Mouse (Mus musculus): ENCODE data around the gene Trak1. TPM values are rescaled to one million over a fixed set of nuclear protein-coding genes. Genes with fewer than 3 reads are reported as not detected.
A peak's percentile ranks its signal among the peaks of the same experiment; 100 is the strongest.

The Trak1 gene
- polyA plus RNA-seq, 1 experiment from 2014 or later, result 60.0 TPM

DNA sequence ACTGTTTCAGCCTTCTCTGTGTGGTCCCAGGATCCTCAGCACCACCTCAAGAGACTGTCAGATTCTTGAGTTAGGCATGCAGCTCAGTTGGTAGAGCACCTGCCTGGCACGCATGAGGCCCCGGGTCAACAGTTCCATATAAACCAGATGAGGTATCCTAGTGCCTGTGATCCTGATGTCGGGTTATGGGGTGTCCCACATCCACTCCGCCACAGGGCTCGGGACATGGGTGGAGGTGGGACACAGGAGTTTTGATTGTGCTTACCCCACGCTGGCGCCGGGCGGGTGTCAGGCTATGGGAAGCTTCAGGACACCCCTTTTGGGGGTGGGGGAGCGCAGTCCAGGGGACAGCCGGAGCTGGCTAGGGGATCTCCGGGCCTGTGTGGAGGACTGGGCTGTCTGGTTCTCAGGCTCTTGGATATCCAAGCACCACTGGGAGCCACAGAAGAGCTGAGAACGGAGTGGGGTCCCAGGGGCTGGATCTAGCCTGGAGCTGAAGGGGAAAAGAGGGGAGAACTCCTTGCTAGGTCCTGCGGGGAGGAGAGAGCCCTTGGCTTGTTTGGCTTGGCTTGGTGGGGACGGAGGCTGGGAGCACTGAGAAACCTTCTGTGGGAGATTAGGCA lies 39.1 kb downstream of the Trak1 start:
- Histone ChIP-seq H3K4me2 (ENCODE audit: low read depth, low read length) (no peak overlapping the region), H3K4me1 (ENCODE audit: control insufficient read depth, insufficient read depth, low read length) (peaks cover 23% of the 10 kb centered on the region), H3K4me3 (ENCODE audit: low read depth, low read length) (no peak overlapping the region), H3K27me3 (ENCODE audit: control insufficient read depth, insufficient read depth, low read length) (no peaks in the 10 kb centered on the region), H3K27ac (ENCODE audit: low read depth, low read length) (no peak overlapping the region), H3K9ac (replicated peaks; ENCODE audit: low read depth, low read length) (no peak overlapping the region), H3K36me3 (ENCODE audit: control insufficient read depth, insufficient read depth, low read length) (no peaks in the 10 kb centered on the region), H3K9me3 (ENCODE audit: control insufficient read depth, low read length) (no peaks in the 10 kb centered on the region)
- WGBS, result 91% methylated on average over 15 of the region's 15 CpGs
- no peak for ATAC-seq (ENCODE audit: low read depth)

DNA sequence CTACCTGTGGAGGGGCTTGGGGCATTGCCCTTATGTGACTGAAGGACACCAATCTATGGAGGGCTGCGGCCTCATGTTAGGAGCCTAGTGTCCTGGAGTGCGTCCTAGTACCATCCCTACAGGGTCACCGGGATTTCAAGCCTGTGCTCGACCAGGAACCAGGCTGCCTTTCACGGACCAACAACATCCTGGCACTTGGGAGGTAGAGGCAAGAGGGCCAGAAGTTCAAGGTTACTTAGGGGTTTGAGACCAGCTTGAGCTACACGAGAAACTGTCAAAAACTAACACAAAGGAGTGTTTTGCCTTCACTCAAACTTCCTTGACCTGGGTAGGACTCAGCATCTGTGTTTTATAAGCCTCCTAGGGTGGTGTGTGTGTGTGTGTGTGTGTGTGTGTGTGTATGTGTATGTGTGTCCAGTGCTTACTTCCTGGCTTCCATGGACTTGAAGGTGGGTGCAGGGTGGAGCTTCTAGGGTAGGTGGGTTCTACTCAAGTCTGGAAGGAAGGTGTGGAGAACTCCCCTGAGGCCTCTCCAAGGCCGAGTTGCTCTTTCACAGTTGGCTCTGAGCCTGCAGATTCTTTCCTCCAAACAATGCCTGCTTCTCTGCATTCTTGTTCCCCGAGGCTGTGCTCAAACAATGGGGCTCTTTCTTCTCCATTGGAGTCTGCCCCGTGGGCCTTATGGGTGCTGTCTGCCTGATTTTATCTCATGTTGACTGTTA lies 40.1 kb downstream of the Trak1 start:
- no peak overlapping the region for H3K4me2 ChIP-seq (ENCODE audit: low read depth, low read length)
- H3K9me3 ChIP-seq (ENCODE audit: control insufficient read depth, low read length), result no peaks in the 10 kb centered on the region
- no peak overlapping the region for H3K9ac ChIP-seq (replicated peaks; ENCODE audit: low read depth, low read length)
- 55% methylated on average over 9 of the region's 9 CpGs for WGBS
- ATAC-seq (ENCODE audit: low read depth), result no peak
- H3K4me1 ChIP-seq (ENCODE audit: control insufficient read depth, insufficient read depth, low read length), result peaks cover 17% of the 10 kb centered on the region
- H3K4me3 ChIP-seq (ENCODE audit: low read depth, low read length), result no peak overlapping the region
- H3K27ac ChIP-seq (ENCODE audit: low read depth, low read length), result peak overlapping the region; percentile 28; the same call in 1 of the 2 replicates
- H3K27me3 ChIP-seq (ENCODE audit: control insufficient read depth, insufficient read depth, low read length), result no peaks in the 10 kb centered on the region
- no peaks in the 10 kb centered on the region for H3K36me3 ChIP-seq (ENCODE audit: control insufficient read depth, insufficient read depth, low read length)

DNA sequence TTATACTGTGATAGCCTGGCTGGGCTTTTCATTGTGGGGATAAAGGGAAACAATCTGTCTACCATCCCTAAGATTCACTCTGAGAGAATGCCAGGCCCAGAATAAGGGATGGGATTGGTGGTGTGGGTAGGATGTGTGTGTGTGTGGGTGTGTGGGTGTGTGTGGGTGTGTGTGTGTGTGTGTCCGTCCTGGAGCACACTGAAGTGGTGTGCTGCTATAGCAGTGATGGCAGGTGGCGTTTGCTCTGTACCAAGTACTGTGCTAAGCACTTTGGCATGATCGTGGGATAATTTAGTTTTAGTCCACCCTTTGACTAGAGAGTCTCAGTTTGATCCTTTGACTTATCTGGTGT lies 40.6 kb downstream of the Trak1 start:
- Histone ChIP-seq H3K4me3 (ENCODE audit: low read depth, low read length) (no peak overlapping the region), H3K27ac (ENCODE audit: low read depth, low read length) (peak overlapping the region; percentile 28; the same call in 1 of the 2 replicates), H3K4me2 (ENCODE audit: low read depth, low read length) (no peak overlapping the region), H3K9me3 (ENCODE audit: control insufficient read depth, low read length) (no peaks in the 10 kb centered on the region), H3K9ac (replicated peaks; ENCODE audit: low read depth, low read length) (no peak overlapping the region), H3K27me3 (ENCODE audit: control insufficient read depth, insufficient read depth, low read length) (no peaks in the 10 kb centered on the region), H3K36me3 (ENCODE audit: control insufficient read depth, insufficient read depth, low read length) (no peaks in the 10 kb centered on the region), H3K4me1 (ENCODE audit: control insufficient read depth, insufficient read depth, low read length) (peaks cover 17% of the 10 kb centered on the region)
- WGBS, result 68% methylated on average over 3 of the region's 3 CpGs
- no peak for ATAC-seq (ENCODE audit: low read depth)

DNA sequence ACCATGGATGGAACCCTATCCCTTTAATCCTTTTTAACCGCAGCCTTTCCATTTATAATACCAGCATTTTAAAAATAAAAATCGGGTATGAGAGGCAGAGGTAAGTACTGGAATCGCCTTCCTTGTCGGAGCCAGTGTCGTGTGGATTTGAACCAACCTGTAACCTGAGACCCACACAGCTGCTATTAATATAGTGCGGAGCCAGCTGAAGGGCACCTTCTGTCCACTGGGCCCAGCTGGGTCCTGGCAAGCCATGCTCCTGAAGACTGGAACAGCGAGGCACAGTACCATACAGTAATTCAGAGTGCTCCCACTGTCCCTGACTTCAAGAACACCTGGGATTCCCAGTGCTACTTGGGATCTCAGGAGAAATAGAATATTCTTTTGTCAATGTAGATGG lies 44.5 kb downstream of the Trak1 start:
- H3K36me3 ChIP-seq (ENCODE audit: control insufficient read depth, insufficient read depth, low read length), result no peaks in the 10 kb centered on the region
- H3K27me3 ChIP-seq (ENCODE audit: control insufficient read depth, insufficient read depth, low read length), result no peaks in the 10 kb centered on the region
- 84% methylated on average over 7 of the region's 7 CpGs for WGBS
- H3K9ac ChIP-seq (replicated peaks; ENCODE audit: low read depth, low read length), result no peak overlapping the region
- no peak overlapping the region for H3K4me2 ChIP-seq (ENCODE audit: low read depth, low read length)
- H3K27ac ChIP-seq (ENCODE audit: low read depth, low read length), result no peak overlapping the region
- H3K4me1 ChIP-seq (ENCODE audit: control insufficient read depth, insufficient read depth, low read length), result peaks cover 3% of the 10 kb centered on the region; the same call in 1 of the 2 replicates
- no peak for ATAC-seq (ENCODE audit: low read depth)
- no peaks in the 10 kb centered on the region for H3K9me3 ChIP-seq (ENCODE audit: control insufficient read depth, low read length)
- no peak overlapping the region for H3K4me3 ChIP-seq (ENCODE audit: low read depth, low read length)

DNA sequence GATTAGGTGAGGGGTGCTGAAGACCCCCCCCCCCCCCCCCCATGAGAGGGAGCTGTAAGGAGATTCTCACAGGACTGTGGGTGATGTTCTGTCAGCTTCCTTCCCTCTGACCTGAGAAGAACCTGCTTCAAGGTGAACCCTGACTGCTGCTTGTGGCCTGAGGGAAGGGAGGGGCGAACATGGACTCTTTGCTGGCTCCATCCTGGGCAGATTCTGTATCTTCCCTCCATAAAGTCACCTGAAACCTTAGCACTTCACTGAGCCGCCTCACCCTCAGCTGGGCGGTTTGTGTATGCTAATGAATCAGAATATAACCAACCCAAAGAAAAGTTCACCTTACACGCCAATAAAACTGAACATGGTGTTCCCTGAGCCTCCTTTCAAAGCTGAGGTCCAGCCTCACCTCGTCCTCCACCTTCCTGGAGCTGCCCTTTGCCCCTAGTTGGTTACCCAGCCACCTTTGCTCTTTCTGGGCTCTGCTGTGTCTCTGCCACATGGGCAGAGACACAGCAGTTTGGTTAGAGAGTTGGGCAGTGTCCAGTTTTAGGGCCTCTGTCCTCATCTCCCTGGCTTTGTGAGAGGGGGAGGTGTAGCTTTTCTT lies 45.3 kb downstream of the Trak1 start:
- H3K27me3 ChIP-seq (ENCODE audit: control insufficient read depth, insufficient read depth, low read length), result no peaks in the 10 kb centered on the region
- H3K9ac ChIP-seq (replicated peaks; ENCODE audit: low read depth, low read length), result no peak overlapping the region
- peaks cover 4% of the 10 kb centered on the region; the same call in 1 of the 2 replicates for H3K4me1 ChIP-seq (ENCODE audit: control insufficient read depth, insufficient read depth, low read length)
- no peak for ATAC-seq (ENCODE audit: low read depth)
- H3K9me3 ChIP-seq (ENCODE audit: control insufficient read depth, low read length), result no peaks in the 10 kb centered on the region
- H3K4me2 ChIP-seq (ENCODE audit: low read depth, low read length), result no peak overlapping the region
- no peak overlapping the region for H3K4me3 ChIP-seq (ENCODE audit: low read depth, low read length)
- H3K27ac ChIP-seq (ENCODE audit: low read depth, low read length), result no peak overlapping the region
- H3K36me3 ChIP-seq (ENCODE audit: control insufficient read depth, insufficient read depth, low read length), result no peaks in the 10 kb centered on the region
- WGBS, result 90% methylated on average over 5 of the region's 5 CpGs

DNA sequence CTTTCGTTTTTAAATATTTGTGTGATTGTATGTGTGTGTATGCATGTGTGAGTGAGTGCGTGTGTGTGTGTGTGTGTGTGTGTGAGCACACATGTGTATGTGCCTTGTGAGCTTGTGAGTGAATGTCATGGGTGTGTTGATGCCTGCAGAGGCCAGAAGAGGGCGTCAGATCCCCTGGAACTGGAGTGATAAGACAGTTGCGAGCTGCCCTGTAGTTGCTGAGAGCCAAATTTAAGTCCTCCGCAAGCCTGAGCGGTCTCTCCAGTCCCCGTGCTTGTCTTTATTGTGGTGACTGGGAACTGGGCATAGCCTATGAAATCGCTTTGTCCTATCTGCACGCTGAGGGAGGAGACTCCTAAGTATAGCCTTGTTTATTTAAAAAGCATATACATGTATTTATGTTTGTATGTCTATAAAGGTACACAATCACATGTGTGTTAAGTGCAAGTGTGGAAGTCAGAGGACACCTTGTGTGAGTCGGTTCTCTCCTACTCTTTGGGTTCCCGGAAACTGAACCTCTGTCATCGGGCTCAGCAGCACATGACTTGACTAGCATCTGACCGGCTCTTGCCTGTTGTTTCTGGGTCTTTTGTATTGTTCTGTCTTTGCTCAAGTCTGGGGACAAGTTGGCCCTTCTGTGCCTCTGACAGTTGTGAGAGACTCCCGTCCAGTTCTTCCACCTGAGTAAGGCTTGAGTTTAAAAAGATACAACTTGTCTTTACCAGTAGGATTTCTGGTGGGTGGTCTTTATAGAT lies 46.0 kb downstream of the Trak1 start:
- 84% methylated on average over 14 of the region's 14 CpGs for WGBS
- no peaks in the 10 kb centered on the region for H3K36me3 ChIP-seq (ENCODE audit: control insufficient read depth, insufficient read depth, low read length)

DNA sequence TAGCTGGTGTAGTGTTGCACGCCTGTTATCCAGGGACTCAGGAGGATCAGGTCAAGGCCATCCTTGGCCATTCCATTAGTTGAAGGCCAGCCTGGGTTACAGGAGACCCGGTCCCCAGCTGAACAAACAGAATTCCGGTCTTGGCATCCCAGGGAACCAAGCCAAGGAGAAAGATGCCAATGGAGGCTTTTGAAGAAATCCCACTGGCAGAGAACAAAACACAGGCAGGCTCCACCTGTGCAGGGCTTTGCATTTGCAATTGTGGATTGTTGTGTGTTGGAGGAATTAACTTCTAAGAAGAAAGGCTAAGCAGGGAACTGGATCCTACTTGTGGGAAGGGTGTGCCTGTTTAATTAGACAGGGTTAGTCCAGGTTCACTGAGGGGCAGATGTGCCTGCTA lies 47.0 kb downstream of the Trak1 start:
- H3K27ac ChIP-seq (ENCODE audit: low read depth, low read length), result no peak overlapping the region
- no peak overlapping the region for H3K9ac ChIP-seq (replicated peaks; ENCODE audit: low read depth, low read length)
- H3K36me3 ChIP-seq (ENCODE audit: control insufficient read depth, insufficient read depth, low read length), result no peaks in the 10 kb centered on the region
- no peak overlapping the region for H3K4me3 ChIP-seq (ENCODE audit: low read depth, low read length)
- no peaks in the 10 kb centered on the region for H3K9me3 ChIP-seq (ENCODE audit: control insufficient read depth, low read length)
- no peaks in the 10 kb centered on the region for H3K27me3 ChIP-seq (ENCODE audit: control insufficient read depth, insufficient read depth, low read length)
- peaks cover 13% of the 10 kb centered on the region for H3K4me1 ChIP-seq (ENCODE audit: control insufficient read depth, insufficient read depth, low read length)
- 60% methylated on average over 3 of the region's 3 CpGs for WGBS
- no peak for ATAC-seq (ENCODE audit: low read depth)
- no peak overlapping the region for H3K4me2 ChIP-seq (ENCODE audit: low read depth, low read length)

More for the DNA sequence above, 46.0 kb downstream of the Trak1 start:
- peaks cover 8% of the 10 kb centered on the region for H3K4me1 ChIP-seq (ENCODE audit: control insufficient read depth, insufficient read depth, low read length)
- ATAC-seq (ENCODE audit: low read depth), result no peak
- H3K27ac ChIP-seq (ENCODE audit: low read depth, low read length), result no peak overlapping the region
- H3K9ac ChIP-seq (replicated peaks; ENCODE audit: low read depth, low read length), result no peak overlapping the region
- H3K9me3 ChIP-seq (ENCODE audit: control insufficient read depth, low read length), result no peaks in the 10 kb centered on the region
- H3K4me2 ChIP-seq (ENCODE audit: low read depth, low read length), result no peak overlapping the region
- no peak overlapping the region for H3K4me3 ChIP-seq (ENCODE audit: low read depth, low read length)
- no peaks in the 10 kb centered on the region for H3K27me3 ChIP-seq (ENCODE audit: control insufficient read depth, insufficient read depth, low read length)

DNA sequence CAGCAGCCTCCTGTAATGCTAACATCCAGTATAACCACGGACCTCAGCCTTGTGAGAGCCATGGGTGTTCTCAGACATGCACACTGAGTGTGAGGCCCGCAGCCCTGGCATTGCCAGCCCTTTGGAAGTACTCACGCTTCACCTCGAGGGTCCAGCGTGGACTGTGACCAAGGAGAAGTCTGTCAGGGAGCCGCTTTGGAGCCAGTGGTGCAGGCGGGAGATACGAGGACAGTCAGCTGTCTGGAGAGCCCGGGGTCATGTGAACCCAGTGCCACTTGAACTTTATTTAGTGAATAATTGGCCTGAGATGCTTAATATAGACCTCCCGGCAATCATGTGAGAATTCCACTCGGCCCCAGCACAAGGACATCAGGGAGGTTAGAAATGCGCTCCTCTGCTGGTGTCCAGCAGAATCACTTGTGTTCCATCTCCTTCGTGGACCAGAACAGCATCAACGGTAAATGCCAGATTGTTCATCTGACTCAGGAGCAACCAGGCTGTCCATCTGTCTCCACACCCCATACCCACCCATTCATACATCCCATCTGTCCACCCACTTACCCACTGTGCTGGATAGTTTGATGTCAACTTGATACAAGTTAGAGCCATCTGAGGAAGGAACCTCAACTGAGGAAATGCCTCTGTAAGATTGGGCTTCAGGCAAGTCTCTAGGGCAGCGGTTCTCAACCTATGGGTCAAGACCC lies 48.3 kb downstream of the Trak1 start:
- Histone ChIP-seq H3K36me3 (ENCODE audit: control insufficient read depth, insufficient read depth, low read length) (no peaks in the 10 kb centered on the region), H3K4me2 (ENCODE audit: low read depth, low read length) (no peak overlapping the region), H3K4me3 (ENCODE audit: low read depth, low read length) (no peak overlapping the region), H3K27ac (ENCODE audit: low read depth, low read length) (no peak overlapping the region), H3K27me3 (ENCODE audit: control insufficient read depth, insufficient read depth, low read length) (no peaks in the 10 kb centered on the region), H3K4me1 (ENCODE audit: control insufficient read depth, insufficient read depth, low read length) (peaks cover 13% of the 10 kb centered on the region), H3K9ac (replicated peaks; ENCODE audit: low read depth, low read length) (no peak overlapping the region), H3K9me3 (ENCODE audit: control insufficient read depth, low read length) (no peaks in the 10 kb centered on the region)
- WGBS, result 95% methylated on average over 15 of the region's 15 CpGs
- no peak for ATAC-seq (ENCODE audit: low read depth)
